Mouse (Mus musculus): ENCODE data around the gene Wnt5a.

DNA sequence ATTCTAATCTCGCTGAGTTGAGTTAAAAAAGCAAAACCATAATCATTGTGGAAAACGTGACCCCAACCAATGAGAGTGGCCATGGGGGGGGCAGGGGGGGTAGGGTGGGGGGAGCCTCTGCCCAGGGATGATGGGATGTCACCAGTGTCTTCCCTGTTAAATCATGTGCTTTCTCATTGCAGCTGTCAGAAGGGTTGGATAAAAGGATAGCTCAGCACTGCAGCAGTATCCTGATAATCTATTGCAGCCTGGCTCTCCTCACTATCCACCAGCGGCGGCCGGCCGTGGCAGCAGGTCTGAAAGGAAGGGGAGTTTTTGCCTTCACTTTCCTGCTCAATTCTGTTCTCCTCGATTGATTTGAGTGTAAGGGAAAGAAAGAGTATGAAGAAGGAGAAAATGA lies 29.1 kb upstream of the Wnt5a start:
- no peak for TF ChIP-seq CTCF (IDR thresholded peaks at IDR 0.05; ENCODE audit: low read depth)
- no peak for TF ChIP-seq EP300 (optimal IDR thresholded peaks at IDR 0.05)
